In the genomic region with DNA sequence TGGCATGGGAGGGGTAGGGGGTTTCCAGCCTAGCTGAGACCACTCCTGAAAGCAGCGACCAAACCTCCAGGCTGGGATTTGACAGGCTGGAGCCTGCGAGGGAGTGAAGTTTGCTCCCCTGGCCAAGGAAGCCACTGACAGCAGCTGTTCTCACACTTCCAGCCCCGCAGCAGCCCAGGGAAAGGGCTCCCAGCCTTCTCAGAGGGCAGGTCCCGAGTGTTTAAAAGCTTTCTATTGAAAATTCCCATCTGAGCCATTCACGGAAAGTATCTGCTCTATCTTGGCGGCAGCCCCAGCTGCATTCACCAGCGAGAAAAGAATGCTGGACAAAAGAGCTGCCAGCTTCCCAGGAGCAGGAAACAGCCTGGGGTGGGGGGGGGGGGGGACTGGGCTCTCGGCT, we compare ENCODE assay signal across 10 mouse cellular contexts. TPM values are rescaled to one million over a fixed set of nuclear protein-coding genes. Genes with fewer than 3 reads are reported as not detected.
DNase-seq lines count a peak whose midpoint lies in the region; ATAC-seq and TF ChIP-seq lines count a peak whose summit lies in the region.
"Had no signal": no experiment of that assay in that cellular context is flagged by ENCODE, and none has a peak within 500 bp of the region (broad histone marks: within the 10 kb centered on the region; RNA-seq: fewer than 3 reads in every experiment).

No protein-coding gene starts in this region.

- TF ChIP-seq CTCF in gastrocnemius, adult 2 months (IDR thresholded peaks at IDR 0.05) = no peak
- TF ChIP-seq CTCF in brain, embryonic 14.5 days (IDR thresholded peaks at IDR 0.05; ENCODE audit: borderline replicate concordance, extremely low read depth, insufficient read depth, insufficient read length) = no peak
- no peak for TF ChIP-seq CTCF in thymus, adult 2 months (IDR thresholded peaks at IDR 0.05; ENCODE audit: borderline replicate concordance, control insufficient read depth, extremely low read depth, insufficient read depth, low read length, poor library complexity)

- peak overlapping the region; percentile 19; the same call in 1 of the 2 replicates for H3K9ac ChIP-seq in heart, embryonic 15.5 days
- H3K9ac ChIP-seq in liver, embryonic 11.5 days (ENCODE audit: low read depth, low read length) = no peak overlapping the region

- no peaks in the 10 kb centered on the region for H3K9me3 ChIP-seq in heart, embryonic 15.5 days (replicated peaks)
- no peaks in the 10 kb centered on the region for H3K9me3 ChIP-seq in liver, embryonic 11.5 days (ENCODE audit: control insufficient read depth, low read length)

- H3K4me3 ChIP-seq in gastrocnemius, adult 2 months = no peak overlapping the region
- no peak overlapping the region for H3K4me3 ChIP-seq in heart, embryonic 15.5 days
- no peak overlapping the region for H3K4me3 ChIP-seq in liver, embryonic 11.5 days (ENCODE audit: low read depth, low read length)
- no peak overlapping the region for H3K4me3 ChIP-seq in thymus, adult 2 months (ENCODE audit: control insufficient read depth, insufficient read depth, low read length)

- no peak for TF ChIP-seq POLR2A in brain, embryonic 14.5 days (IDR thresholded peaks at IDR 0.05; ENCODE audit: borderline replicate concordance, extremely low read depth, insufficient read depth, insufficient read length, poor library complexity, severe bottlenecking)
- TF ChIP-seq POLR2A in thymus, adult 2 months (IDR thresholded peaks at IDR 0.05; ENCODE audit: control insufficient read depth, extremely low read depth, insufficient read depth, low read length, poor library complexity) = no peak

- H3K36me3 ChIP-seq in heart, embryonic 15.5 days = no peaks in the 10 kb centered on the region
- H3K36me3 ChIP-seq in liver, embryonic 11.5 days (ENCODE audit: control insufficient read depth, insufficient read depth, low read length) = no peaks in the 10 kb centered on the region
- no peaks in the 10 kb centered on the region for H3K36me3 ChIP-seq in thymus, adult 2 months (ENCODE audit: control insufficient read depth, insufficient read depth, low read length)

- H3K4me1 ChIP-seq in heart, embryonic 15.5 days (replicated peaks) = peaks cover 48% of the 10 kb centered on the region
- H3K4me1 ChIP-seq in liver, embryonic 11.5 days (replicated peaks; ENCODE audit: control insufficient read depth, insufficient read depth, low read length) = peaks cover 7% of the 10 kb centered on the region
- H3K4me1 ChIP-seq in thymus, adult 2 months (replicated peaks; ENCODE audit: control insufficient read depth, insufficient read depth, low read length) = no peaks in the 10 kb centered on the region

- peak; percentile 38 for DNase-seq in gastrocnemius, adult 2 months
- no peak for DNase-seq in gastrocnemius, postnatal 36 days
- peak; percentile 95 for DNase-seq in brain, embryonic 14.5 days (ENCODE audit: low read depth)
- DNase-seq in lung, postnatal 4 days = peak; percentile 50 to 84
- DNase-seq in liver, embryonic 11.5 days (ENCODE audit: low spot score) = no peak
- no peak for DNase-seq in thymus, adult 2 months
- no peak for DNase-seq in frontal cortex, adult 2 months (ENCODE audit: extremely low spot score in 1 of 2, low spot score in 1 of 2)

- intact Hi-C loops in gastrocnemius, adult 2 months (cut with DNase I) = no loop called here
- intact Hi-C loops in gastrocnemius, postnatal 36 days (cut with DNase I) = no loop called here

- peak overlapping the region; percentile 48 for H3K27ac ChIP-seq in gastrocnemius, adult 2 months
- H3K27ac ChIP-seq in heart, embryonic 15.5 days = peak overlapping the region; percentile 83
- no peak overlapping the region for H3K27ac ChIP-seq in liver, embryonic 11.5 days (ENCODE audit: low read depth, low read length)
- H3K27ac ChIP-seq in thymus, adult 2 months (ENCODE audit: control insufficient read depth, insufficient read depth, low read length) = no peak overlapping the region

- H3K4me2 ChIP-seq in heart, embryonic 15.5 days = peak overlapping the region; percentile 38
- H3K4me2 ChIP-seq in liver, embryonic 11.5 days = no peak overlapping the region

- no peaks in the 10 kb centered on the region for H3K27me3 ChIP-seq in heart, embryonic 15.5 days
- peaks cover 3% of the 10 kb centered on the region; the same call in 1 of the 2 replicates for H3K27me3 ChIP-seq in liver, embryonic 11.5 days (replicated peaks; ENCODE audit: control insufficient read depth, insufficient read depth, low read length)
- no peaks in the 10 kb centered on the region for H3K27me3 ChIP-seq in thymus, adult 2 months (ENCODE audit: control insufficient read depth, insufficient read depth, low read length)

- WGBS in heart, embryonic 15.5 days = 8% methylated on average over 8 of the region's 8 CpGs
- 29% methylated on average over 8 of the region's 8 CpGs for WGBS in liver, embryonic 11.5 days
- WGBS in thymus, adult 2 months = 82% methylated on average over 8 of the region's 8 CpGs

- ATAC-seq in heart, embryonic 15.5 days (replicated peaks; ENCODE audit: insufficient number of reproducible peaks, insufficient read depth, low FRiP score, low read depth) = no peak; the same call in 1 of the 2 replicates
- no peak for ATAC-seq in liver, embryonic 11.5 days (replicated peaks; ENCODE audit: low FRiP score)

RNA-seq across cellular contexts. Expression of a gene that starts 25.2 kb away (rescaled TPM):
- total RNA-seq in gastrocnemius, adult 2 months (2021) = 1 to 10 TPM; 5.2 to 6.1 TPM
- total RNA-seq in gastrocnemius, postnatal 36 days (2021) = 1 to 10 TPM; 5.8 to 6.4 TPM
- polyA plus RNA-seq in brain, embryonic 14.5 days (2012; rRNA removed) = 72.6 and 78.7 TPM in 2 replicates
- 62.0 and 79.3 TPM in 2 replicates for polyA plus RNA-seq in heart, embryonic 15.5 days (2015; fragmentation: Nextera tagmentation; extraction: Ambion mirVana)
- polyA plus RNA-seq in liver, embryonic 11.5 days (2014; fragmentation: Nextera tagmentation; extraction: Ambion mirVana) = 62.1 and 69.1 TPM in 2 replicates
- polyA plus RNA-seq in thymus, adult 2 months (2012; rRNA removed) = 120 and 128 TPM in 2 replicates
- polyA plus RNA-seq in frontal cortex, adult 2 months (2012; rRNA removed) = 244 and 256 TPM in 2 replicates

RNA-seq across cellular contexts. Expression of a gene that starts 53.8 kb away (rescaled TPM):
- not detected for total RNA-seq in gastrocnemius, adult 2 months (2021)
- total RNA-seq in gastrocnemius, postnatal 36 days (2021) = not detected
- not detected in 2 replicates for polyA plus RNA-seq in brain, embryonic 14.5 days (2012; rRNA removed)
- polyA plus RNA-seq in heart, embryonic 15.5 days (2015; fragmentation: Nextera tagmentation; extraction: Ambion mirVana) = not detected in 2 replicates
- not detected in 2 replicates for polyA plus RNA-seq in liver, embryonic 11.5 days (2014; fragmentation: Nextera tagmentation; extraction: Ambion mirVana)
- polyA plus RNA-seq in thymus, adult 2 months (2012; rRNA removed) = 0.35 and 0.43 TPM in 2 replicates
- polyA plus RNA-seq in frontal cortex, adult 2 months (2012; rRNA removed) = not detected in 2 replicates
- total RNA-seq: left cerebral cortex, postnatal 14 days had no signal
- polyA plus RNA-seq: C2C12 had no signal

Comparison
In these comparisons a context has a peak if more than half of its experiments do, and no peak if none do; other contexts are left out.
1. DNase-seq: peak in gastrocnemius, adult 2 months (single experiment), brain, embryonic 14.5 days (single experiment) and lung, postnatal 4 days (2 of 2); none in gastrocnemius, postnatal 36 days (0 of 2), liver, embryonic 11.5 days (single experiment), thymus, adult 2 months (single experiment) and frontal cortex, adult 2 months (0 of 2).
2. H3K27ac ChIP-seq: peak in gastrocnemius, adult 2 months (single experiment) and heart, embryonic 15.5 days (single experiment); none in liver, embryonic 11.5 days (single experiment) and thymus, adult 2 months (single experiment).